Mouse (Mus musculus): ENCODE results near the gene Bap1. TPM values are rescaled to one million over a fixed set of nuclear protein-coding genes. Genes with fewer than 3 reads are reported as not detected.

The Bap1 gene
- polyA plus RNA-seq, 1 experiment from 2014 or later = 66.1 TPM

- ATAC-seq = no peak
- no peaks in the 10 kb centered on the region for H3K27me3 ChIP-seq
- TF ChIP-seq CTCF (IDR thresholded peaks at IDR 0.05) = no peak
- in situ Hi-C loops (cut with MboI; ENCODE audit: low pct_unique_long_range_greater_than_20kb) = no loop called here
- ChIA-PET CTCF (interaction anchor here (1.2 to 1.6 kb wide), 2 partner anchors 19 to 21 kb away, joined by 3 read pairs; no protein-coding TSS in a partner anchor), POLR2A (interaction anchor here (1.5 kb wide), 1 partner anchor 13 kb away, joined by 3 read pairs; no protein-coding TSS in a partner anchor)
- DNase-seq (ENCODE audit: low read depth, low spot score) = no peak
Observed at GRCm38 (mm10) chr14:31212499-31212898, 38.8 kb upstream of the Bap1 start.

- DNase-seq (ENCODE audit: low read depth, low spot score) = no peak
- ChIA-PET CTCF (interaction anchor here (1.1 to 1.6 kb wide), 4 partner anchors 16 to 35 kb away, joined by 3 to 5 read pairs (median 3); no protein-coding TSS in a partner anchor), POLR2A (no interaction called here)
- no peak for TF ChIP-seq CTCF (IDR thresholded peaks at IDR 0.05)
- H3K27me3 ChIP-seq = no peaks in the 10 kb centered on the region
- ATAC-seq = no peak
- in situ Hi-C loops (cut with MboI; ENCODE audit: low pct_unique_long_range_greater_than_20kb) = no loop called here
Observed at GRCm38 (mm10) chr14:31213868-31214267, 37.4 kb upstream of the Bap1 start.

- TF ChIP-seq CTCF (IDR thresholded peaks at IDR 0.05) = no peak
- ChIA-PET POLR2A (no interaction called here), CTCF (interaction anchor here (1.1 to 1.9 kb wide), 4 partner anchors 9 to 22 kb away, joined by 4 to 10 read pairs (median 5); no protein-coding TSS in a partner anchor)
- H3K27me3 ChIP-seq = no peaks in the 10 kb centered on the region
- no peak for DNase-seq (ENCODE audit: low read depth, low spot score)
- in situ Hi-C loops (cut with MboI; ENCODE audit: low pct_unique_long_range_greater_than_20kb) = no loop called here
- no peak for ATAC-seq
Observed at GRCm38 (mm10) chr14:31214684-31215083, 36.6 kb upstream of the Bap1 start.

GRCm38 (mm10) chr14:31215157-31216002, 35.9 kb upstream of the Bap1 start:
- ChIA-PET POLR2A (interaction anchor here (1.1 to 1.3 kb wide), 2 partner anchors 21 to 35 kb away, joined by 3 to 5 read pairs; partner anchors contain the start of genes Bap1 and Phf7), CTCF (interaction anchor here (1.0 to 1.9 kb wide), 8 partner anchors 8 to 23 kb away, joined by 3 to 10 read pairs (median 4); partner anchors contain the start of gene Tnnc1)
- TF ChIP-seq CTCF (IDR thresholded peaks at IDR 0.05) = no peak
- H3K27me3 ChIP-seq = no peaks in the 10 kb centered on the region
- no peak for DNase-seq (ENCODE audit: low read depth, low spot score)
- in situ Hi-C loops (cut with MboI; ENCODE audit: low pct_unique_long_range_greater_than_20kb) = no loop called here
- no peak for ATAC-seq

GRCm38 (mm10) chr14:31216846-31217245, 34.4 kb upstream of the Bap1 start, which contains the start of gene Nisch:
TSS of gene Nisch (minus strand) at chr14:31216946.
- in situ Hi-C loops (cut with MboI; ENCODE audit: low pct_unique_long_range_greater_than_20kb) = no loop called here
- CTCF ChIA-PET = interaction anchor here (0.7 to 1.9 kb wide), 6 partner anchors 9 to 20 kb away, joined by 3 to 6 read pairs (median 4); partner anchors contain the start of gene Tnnc1
- POLR2A ChIA-PET = interaction anchor here (1.1 kb wide), 1 partner anchor 34 kb away, joined by 3 read pairs; the partner anchor contains the start of genes Bap1 and Phf7
- no peak for ATAC-seq
- DNase-seq (ENCODE audit: low read depth, low spot score) = no peak
- TF ChIP-seq CTCF (IDR thresholded peaks at IDR 0.05) = no peak
- H3K27me3 ChIP-seq = no peaks in the 10 kb centered on the region

DNA sequence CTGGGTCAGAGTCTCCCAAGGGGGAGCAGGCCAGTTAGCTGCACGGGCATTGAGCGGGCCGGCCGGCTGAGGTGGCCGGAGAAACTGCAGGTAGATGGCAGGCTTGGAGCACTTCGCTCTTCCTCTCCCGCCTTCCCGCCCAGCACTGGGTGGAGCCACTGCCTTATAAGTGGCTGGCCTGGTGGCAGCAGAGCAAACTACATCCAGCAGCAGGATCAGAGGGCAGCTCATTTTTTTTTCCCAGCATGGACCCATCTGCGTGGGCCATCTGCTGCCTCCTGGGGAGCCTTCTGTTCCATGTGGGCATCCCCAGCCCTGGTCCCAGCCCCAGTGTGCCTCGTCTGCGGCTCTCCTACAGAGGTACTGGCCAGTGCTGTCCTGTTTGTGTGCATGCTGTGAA, 33.6 kb upstream of the Bap1 start, which contains the start of gene Sema3g:
Sema3g (plus strand) TSS at position 195 of the 400 bp plus-strand sequence.
- DNase-seq (ENCODE audit: low read depth, low spot score) = no peak
- ChIA-PET POLR2A (no interaction called here), CTCF (interaction anchor here (0.7 to 1.2 kb wide), 5 partner anchors 9 to 22 kb away, joined by 3 to 6 read pairs (median 3); partner anchors contain the start of gene Tnnc1)
- ATAC-seq = peak; percentile 60
- TF ChIP-seq CTCF (IDR thresholded peaks at IDR 0.05) = no peak
- H3K27me3 ChIP-seq = no peaks in the 10 kb centered on the region
- in situ Hi-C loops (cut with MboI; ENCODE audit: low pct_unique_long_range_greater_than_20kb) = no loop called here

DNA sequence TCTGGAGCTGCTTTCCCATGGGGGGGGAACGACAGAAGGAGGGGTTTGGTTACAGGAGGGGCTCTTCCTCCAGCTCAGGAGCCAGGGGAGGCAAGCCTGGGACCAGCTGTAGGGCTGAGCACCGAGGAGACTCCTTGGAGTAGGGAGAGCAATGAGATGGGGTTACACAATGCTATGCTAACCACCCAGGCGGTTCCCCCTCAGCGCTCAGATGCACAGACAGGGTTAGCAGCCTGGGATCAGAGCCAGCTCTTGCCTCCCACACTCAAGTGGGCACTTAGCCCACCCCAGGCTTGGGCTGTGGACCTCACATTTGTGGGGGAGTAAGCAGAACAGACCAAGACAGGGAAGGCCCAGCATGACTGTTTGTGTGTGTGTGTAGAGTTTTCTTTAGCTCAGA, 24.3 kb upstream of the Bap1 start:
- no peaks in the 10 kb centered on the region for H3K27me3 ChIP-seq
- no peak for TF ChIP-seq CTCF (IDR thresholded peaks at IDR 0.05)
- ATAC-seq (peak; percentile 82), DNase-seq (ENCODE audit: low read depth, low spot score) (peak; percentile 83)
- in situ Hi-C loops (cut with MboI; ENCODE audit: low pct_unique_long_range_greater_than_20kb) = no loop called here
- ChIA-PET CTCF (interaction anchor here (0.7 to 1.9 kb wide), 7 partner anchors 9 to 201 kb away, joined by 3 to 6 read pairs (median 3); partner anchors contain the start of genes Sema3g and Tnnc1), POLR2A (no interaction called here)

DNA sequence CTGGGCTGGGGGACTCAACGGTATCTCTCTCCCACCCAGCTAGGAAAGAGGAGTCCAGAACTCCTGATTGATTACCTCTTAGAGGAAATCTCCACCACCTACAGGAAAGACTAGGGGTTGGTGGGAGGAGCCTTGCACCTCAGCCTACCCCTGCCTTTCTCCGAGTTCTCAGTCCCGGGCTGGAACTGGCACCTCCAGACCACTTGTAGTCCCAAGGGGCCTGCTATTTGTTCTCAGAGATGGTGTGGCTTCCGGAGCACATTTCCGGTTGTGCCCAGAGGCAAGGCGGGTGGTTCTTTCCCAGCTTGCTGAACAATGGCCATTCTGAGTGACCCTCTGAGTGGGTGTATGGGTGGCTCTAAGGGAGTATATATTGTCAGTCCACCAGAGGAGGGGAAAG, 23.0 kb upstream of the Bap1 start:
- no peak for TF ChIP-seq CTCF (IDR thresholded peaks at IDR 0.05)
- DNase-seq (ENCODE audit: low read depth, low spot score) = no peak
- in situ Hi-C loops (cut with MboI; ENCODE audit: low pct_unique_long_range_greater_than_20kb) = no loop called here
- H3K27me3 ChIP-seq = no peaks in the 10 kb centered on the region
- ATAC-seq = no peak
- POLR2A ChIA-PET = no interaction called here
- CTCF ChIA-PET = interaction anchor here (0.7 to 1.9 kb wide), 2 partner anchors 11 to 21 kb away, joined by 3 to 6 read pairs; partner anchors contain the start of gene Sema3g

DNA sequence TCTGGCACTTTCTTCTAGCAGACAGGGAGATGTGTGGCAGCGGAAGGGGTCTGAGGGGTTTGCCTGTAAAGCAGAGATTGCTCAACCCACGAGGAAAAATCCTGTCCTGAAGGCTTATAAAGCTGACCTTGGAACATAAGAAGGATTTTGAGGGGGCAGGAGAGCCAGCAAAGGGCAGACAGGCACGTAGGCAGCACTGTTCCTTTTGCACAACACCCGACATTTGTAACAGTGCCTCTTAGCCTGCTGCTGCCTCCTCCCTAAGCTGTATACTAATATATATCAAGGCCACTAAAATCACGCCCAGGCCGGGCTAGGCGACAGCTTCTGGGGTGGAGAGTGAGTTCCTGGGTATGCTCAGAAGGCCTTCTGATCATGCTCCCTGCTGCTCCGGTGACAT, 20.8 kb upstream of the Bap1 start:
- ChIA-PET CTCF (interaction anchor here (1.1 to 2.2 kb wide), 6 partner anchors 10 to 20 kb away, joined by 3 to 10 read pairs (median 3); no protein-coding TSS in a partner anchor), POLR2A (interaction anchor here (0.9 to 3.0 kb wide), 3 partner anchors 9 to 21 kb away, joined by 3 to 13 read pairs (median 3); partner anchors contain the start of genes Bap1 and Phf7)
- H3K27me3 ChIP-seq = no peaks in the 10 kb centered on the region
- DNase-seq (ENCODE audit: low read depth, low spot score) (no peak), ATAC-seq (no peak)
- in situ Hi-C loops (cut with MboI; ENCODE audit: low pct_unique_long_range_greater_than_20kb) = no loop called here
- no peak for TF ChIP-seq CTCF (IDR thresholded peaks at IDR 0.05)

GRCm38 (mm10) chr14:31232404-31233069, 18.7 kb upstream of the Bap1 start:
- ChIA-PET CTCF (interaction anchor here (1.2 to 1.7 kb wide), 3 partner anchors 13 to 19 kb away, joined by 5 to 7 read pairs (median 6); partner anchors contain the start of gene Sema3g), POLR2A (interaction anchor here (1.3 to 3.0 kb wide), 2 partner anchors 19 to 26 kb away, joined by 4 to 13 read pairs; partner anchors contain the start of genes Bap1 and Phf7)
- ATAC-seq = no peak
- TF ChIP-seq CTCF (IDR thresholded peaks at IDR 0.05) = no peak
- in situ Hi-C loops (cut with MboI; ENCODE audit: low pct_unique_long_range_greater_than_20kb) = no loop called here
- no peak for DNase-seq (ENCODE audit: low read depth, low spot score)
- no peaks in the 10 kb centered on the region for H3K27me3 ChIP-seq
